Mouse (Mus musculus): ENCODE measurements at regions not wholly inside any gene's neighbourhood (a gene's known extent, or its start where the extent isn't known, plus 50 kb on each side); places are given as distances from the start of the nearest gene placed in this dataset.

GRCm38 (mm10) chr15:52242890-52243289 is 1641.8 kb upstream of the Gm7489 start:
- ATAC-seq (replicated peaks; ENCODE audit: low FRiP score, poor library complexity, severe bottlenecking), result no peak
